12 mouse cellular contexts compared by ENCODE assay signal in genomic region chr13:103248102-103249054, GRCm38 (mm10).
A peak's percentile ranks its signal among the peaks of the same experiment; 100 is the strongest.
DNase-seq lines count a peak whose midpoint lies in the region; ATAC-seq lines count a peak whose summit lies in the region.
"Had no signal": no experiment of that assay in that cellular context is flagged by ENCODE, and none has a peak within 500 bp of the region (broad histone marks: within the 10 kb centered on the region; RNA-seq: fewer than 3 reads in every experiment).

No protein-coding gene starts in this region.

- 30% methylated on average over 14 of the region's 14 CpGs for WGBS in neural tube, embryonic 15.5 days
- 14% methylated on average over 14 of the region's 14 CpGs for WGBS in forebrain, embryonic 16.5 days
- 17% methylated on average over 14 of the region's 14 CpGs for WGBS in midbrain, embryonic 12.5 days
- 37% methylated on average over 14 of the region's 14 CpGs for WGBS in stomach, embryonic 15.5 days

- H3K9ac ChIP-seq in neural tube, embryonic 15.5 days (replicated peaks), result no peak overlapping the region
- H3K9ac ChIP-seq in forebrain, embryonic 16.5 days (replicated peaks; ENCODE audit: low read depth, low read length), result no peak overlapping the region
- H3K9ac ChIP-seq in midbrain, embryonic 12.5 days (replicated peaks), result no peak overlapping the region
- H3K9ac ChIP-seq in stomach, embryonic 15.5 days, result no peak overlapping the region
- H3K9ac ChIP-seq: embryonic facial prominence, embryonic 12.5 days; limb, embryonic 15.5 days had no signal

- peaks cover 9% of the 10 kb centered on the region for H3K4me1 ChIP-seq in neural tube, embryonic 15.5 days
- H3K4me1 ChIP-seq in forebrain, embryonic 16.5 days (replicated peaks; ENCODE audit: control insufficient read depth, insufficient read depth, low read length), result peaks cover 4% of the 10 kb centered on the region; the same call in 1 of the 2 replicates
- H3K4me1 ChIP-seq in midbrain, embryonic 12.5 days, result peaks cover 20% of the 10 kb centered on the region
- no peaks in the 10 kb centered on the region for H3K4me1 ChIP-seq in stomach, embryonic 15.5 days

- H3K27me3 ChIP-seq in neural tube, embryonic 15.5 days (replicated peaks), result no peaks in the 10 kb centered on the region
- no peaks in the 10 kb centered on the region for H3K27me3 ChIP-seq in forebrain, embryonic 16.5 days (replicated peaks; ENCODE audit: control insufficient read depth, insufficient read depth, low read length)
- H3K27me3 ChIP-seq in midbrain, embryonic 12.5 days, result peaks cover 16% of the 10 kb centered on the region; the same call in 1 of the 2 replicates
- no peaks in the 10 kb centered on the region for H3K27me3 ChIP-seq in stomach, embryonic 15.5 days (replicated peaks)
- H3K27me3 ChIP-seq: embryonic facial prominence, embryonic 12.5 days; limb, embryonic 15.5 days had no signal

- H3K36me3 ChIP-seq in neural tube, embryonic 15.5 days, result no peaks in the 10 kb centered on the region
- H3K36me3 ChIP-seq in forebrain, embryonic 16.5 days (ENCODE audit: control insufficient read depth, insufficient read depth), result no peaks in the 10 kb centered on the region
- no peaks in the 10 kb centered on the region for H3K36me3 ChIP-seq in midbrain, embryonic 12.5 days
- no peaks in the 10 kb centered on the region for H3K36me3 ChIP-seq in stomach, embryonic 15.5 days
- H3K36me3 ChIP-seq: embryonic facial prominence, embryonic 12.5 days; limb, embryonic 15.5 days had no signal

- H3K27ac ChIP-seq in neural tube, embryonic 15.5 days (replicated peaks), result no peak overlapping the region
- no peak overlapping the region for H3K27ac ChIP-seq in forebrain, embryonic 16.5 days (ENCODE audit: low read length)
- peak overlapping the region; percentile 35 for H3K27ac ChIP-seq in midbrain, embryonic 12.5 days (replicated peaks)
- no peak overlapping the region for H3K27ac ChIP-seq in stomach, embryonic 15.5 days
- H3K27ac ChIP-seq: embryonic facial prominence, embryonic 12.5 days; limb, embryonic 15.5 days had no signal

- no peak; the same call in 1 of the 2 replicates for ATAC-seq in neural tube, embryonic 15.5 days (ENCODE audit: low FRiP score)
- peak; percentile 88 for ATAC-seq in forebrain, embryonic 16.5 days
- peak; percentile 91 for ATAC-seq in midbrain, embryonic 12.5 days (ENCODE audit: low FRiP score, low read depth)
- ATAC-seq in stomach, embryonic 15.5 days (ENCODE audit: insufficient read depth, low FRiP score, low read depth), result peak; percentile 56
- ATAC-seq in erythroid progenitor cell, adult 5-6 weeks (replicated peaks; ENCODE audit: low FRiP score, poor library complexity, severe bottlenecking), result no peak

- no peak overlapping the region for H3K4me2 ChIP-seq in neural tube, embryonic 15.5 days
- no peak overlapping the region for H3K4me2 ChIP-seq in forebrain, embryonic 16.5 days (ENCODE audit: low read length)
- peak overlapping the region; percentile 28 for H3K4me2 ChIP-seq in midbrain, embryonic 12.5 days (replicated peaks)
- H3K4me2 ChIP-seq in stomach, embryonic 15.5 days, result no peak overlapping the region
- H3K4me2 ChIP-seq: embryonic facial prominence, embryonic 12.5 days; limb, embryonic 15.5 days had no signal

- H3K9me3 ChIP-seq in neural tube, embryonic 15.5 days (replicated peaks), result no peaks in the 10 kb centered on the region
- no peaks in the 10 kb centered on the region for H3K9me3 ChIP-seq in forebrain, embryonic 16.5 days (ENCODE audit: control insufficient read depth, low read length)
- H3K9me3 ChIP-seq in midbrain, embryonic 12.5 days, result no peaks in the 10 kb centered on the region
- no peaks in the 10 kb centered on the region for H3K9me3 ChIP-seq in stomach, embryonic 15.5 days
- H3K9me3 ChIP-seq: embryonic facial prominence, embryonic 12.5 days; limb, embryonic 15.5 days had no signal

- peak; percentile 18 for DNase-seq in neural tube, embryonic 10.5 days (ENCODE audit: extremely low spot score, low spot score)
- DNase-seq in gastrocnemius, postnatal 10 days, result no peak
- DNase-seq in thymus, postnatal 36 days, result no peak
- DNase-seq: adrenal gland, postnatal 10 days; lung, postnatal 14 days had no signal

- no peak overlapping the region for H3K4me3 ChIP-seq in neural tube, embryonic 15.5 days (replicated peaks)
- H3K4me3 ChIP-seq in forebrain, embryonic 16.5 days (replicated peaks; ENCODE audit: low read length), result no peak overlapping the region
- no peak overlapping the region for H3K4me3 ChIP-seq in midbrain, embryonic 12.5 days
- no peak overlapping the region for H3K4me3 ChIP-seq in stomach, embryonic 15.5 days (replicated peaks)
- H3K4me3 ChIP-seq: embryonic facial prominence, embryonic 12.5 days; limb, embryonic 15.5 days had no signal

Comparison
In these comparisons a context has a peak if more than half of its experiments do, and no peak if none do; other contexts are left out.
1. ATAC-seq: peak in forebrain, embryonic 16.5 days (single experiment), midbrain, embryonic 12.5 days (single experiment) and stomach, embryonic 15.5 days (single experiment); none in neural tube, embryonic 15.5 days (single experiment) and erythroid progenitor cell, adult 5-6 weeks (single experiment).